Mouse (Mus musculus) embryonic facial prominence, embryonic 10.5 days (tissue): ENCODE data around the gene Tnfrsf23. TPM values are rescaled to one million over a fixed set of nuclear protein-coding genes. Genes with fewer than 3 reads are reported as not detected.
A peak's percentile ranks its signal among the peaks of the same experiment; 100 is the strongest.
"Not testable (repeated sequence)": the region's sequence is repeated elsewhere in the genome, so short reads cannot be mapped to it uniquely, and the experiment has no call there.

Source experiments
- DNase-seq: peaks from one replicate; pipeline ENCODE4 v3.0.0-alpha.2; 2017; ENCODE audit warnings: low spot score
- H3K27ac ChIP-seq: fragments of 300-500 bp; sonication (generic); replicated peaks from 2 replicates; pipeline ENCODE4 v1.5.1; 2016; ENCODE audit warnings: mild to moderate bottlenecking
- H3K27me3 ChIP-seq: fragments of 300-500 bp; sonication (generic); replicated peaks from 2 replicates; pipeline ENCODE4 v1.6.1; 2016; ENCODE audit warnings: low read depth, mild to moderate bottlenecking; ENCODE audit not compliant: poor library complexity, severe bottlenecking
- H3K36me3 ChIP-seq: fragments of 300-500 bp; sonication (generic); replicated peaks from 2 replicates; pipeline ENCODE4 v1.6.1; 2016; ENCODE audit warnings: mild to moderate bottlenecking, moderate library complexity
- H3K4me1 ChIP-seq: fragments of 300-500 bp; sonication (generic); 2 replicates; pipeline ENCODE4 v1.6.1; 2016
- H3K4me3 ChIP-seq: fragments of 300-500 bp; sonication (generic); 2 replicates; pipeline ENCODE4 v1.5.1; 2016; ENCODE audit warnings: mild to moderate bottlenecking, moderate library complexity
- H3K9me3 ChIP-seq: fragments of 300-500 bp; sonication (generic); 2 replicates; pipeline ENCODE4 v1.6.1; 2016; ENCODE audit warnings: mild to moderate bottlenecking
- WGBS: fragments of 180-500 bp; shearing (Covaris S2); methylation state at CpG from one replicate; pipeline ENCODE4 v1.1.7; 2016; 5-methylcytosine and 5-hydroxymethylcytosine counted together
- polyA plus RNA-seq: library from polyadenylated mRNA; unstranded; fragments of >200 nt; fragmentation: Nextera tagmentation; extraction: Ambion mirVana; gene quantifications from 2 replicates; pipeline ENCODE4 v1.2.1, GENCODE M21; 2016

Gene Tnfrsf23
- polyA plus RNA-seq, 1 experiment from 2014 or later = 0.65 TPM

DNA sequence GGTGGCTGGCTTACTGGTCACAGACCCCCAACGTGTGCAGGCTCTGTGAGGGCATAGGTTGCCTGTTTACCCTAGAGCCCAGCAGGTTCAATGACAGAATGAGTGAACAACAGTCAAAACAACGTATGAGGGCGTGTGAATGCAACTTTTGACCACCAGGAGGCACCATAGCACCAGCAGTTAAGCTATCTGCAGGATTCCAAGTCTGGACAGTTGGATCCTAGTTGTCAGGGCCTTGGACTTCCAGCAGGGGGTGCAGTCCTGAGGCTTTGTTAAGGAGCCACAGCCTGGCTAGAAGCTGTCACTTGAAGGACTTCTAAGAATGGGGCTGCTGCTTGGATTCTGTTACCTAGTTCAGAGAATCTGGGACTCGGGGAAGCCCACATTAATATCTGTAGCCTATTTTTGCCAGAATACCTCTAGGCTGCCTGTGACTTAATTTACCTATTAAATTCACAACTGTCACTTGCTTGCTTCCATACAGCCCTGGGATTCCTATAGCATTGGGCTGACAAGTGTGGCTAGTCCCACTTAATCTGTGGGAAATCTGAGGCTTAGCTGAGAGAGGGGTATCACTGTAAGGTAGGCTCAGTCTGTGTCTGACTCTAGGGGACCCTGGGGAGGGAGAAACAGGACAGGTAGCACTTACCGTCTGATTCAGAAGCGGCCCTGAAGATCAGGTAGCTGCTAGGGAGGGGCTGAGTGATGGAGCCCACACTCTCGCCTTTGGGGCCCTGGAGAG, 21.2 kb upstream of the Tnfrsf23 start:
- 38% methylated on average over 7 of the region's 7 CpGs for WGBS
- H3K9me3 ChIP-seq = no peaks in the 10 kb centered on the region

DNA sequence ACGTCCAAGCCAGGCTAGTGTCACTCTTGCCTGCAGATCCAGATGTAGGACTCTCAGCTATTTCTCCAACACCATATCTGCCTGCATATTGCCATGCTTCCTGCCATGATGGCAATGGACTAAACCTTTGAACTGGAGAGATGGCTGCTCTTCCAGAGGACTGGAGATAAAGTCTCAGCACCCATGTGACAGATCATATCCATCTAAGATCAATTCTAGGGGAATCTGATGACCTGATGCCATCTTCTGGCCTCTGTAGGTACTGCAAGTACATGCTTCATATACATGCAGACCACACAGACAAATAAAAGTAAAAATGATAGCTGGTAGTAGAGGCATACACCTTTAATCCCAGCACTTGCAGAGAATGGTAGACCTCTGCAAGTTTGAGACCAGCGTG, 10.5 kb upstream of the Tnfrsf23 start:
- 68% methylated on average over 2 of the region's 2 CpGs for WGBS
- H3K27me3 ChIP-seq = no peaks in the 10 kb centered on the region
- peaks cover 53% of the 10 kb centered on the region for H3K36me3 ChIP-seq

More for the DNA sequence above, 21.2 kb upstream of the Tnfrsf23 start:
- Histone ChIP-seq H3K36me3 (peaks cover 34% of the 10 kb centered on the region), H3K27ac (no peak overlapping the region), H3K27me3 (no peaks in the 10 kb centered on the region), H3K4me1 (peaks cover 6% of the 10 kb centered on the region; the same call in 1 of the 2 replicates), H3K4me3 (no peak overlapping the region)
- peak; percentile 90 for DNase-seq

GRCm38 (mm10) chr7:143694550-143694949, 8.9 kb upstream of the Tnfrsf23 start:
- Histone ChIP-seq H3K4me1 (no peaks in the 10 kb centered on the region), H3K4me3 (no peak overlapping the region), H3K27me3 (no peaks in the 10 kb centered on the region), H3K27ac (no peak overlapping the region), H3K9me3 (0 out of 2 replicates have a peak, but pooled peaks cover 3% of the 10 kb centered on the region), H3K36me3 (peaks cover 65% of the 10 kb centered on the region)
- WGBS = 90% methylated on average over 7 of the region's 7 CpGs
- no peak for DNase-seq

More for the DNA sequence above, 10.5 kb upstream of the Tnfrsf23 start:
- no peaks in the 10 kb centered on the region for H3K4me1 ChIP-seq
- H3K27ac ChIP-seq = no peak overlapping the region
- no peak overlapping the region for H3K4me3 ChIP-seq
- 0 out of 2 replicates have a peak, but pooled peaks cover 3% of the 10 kb centered on the region for H3K9me3 ChIP-seq
- DNase-seq = no peak

DNA sequence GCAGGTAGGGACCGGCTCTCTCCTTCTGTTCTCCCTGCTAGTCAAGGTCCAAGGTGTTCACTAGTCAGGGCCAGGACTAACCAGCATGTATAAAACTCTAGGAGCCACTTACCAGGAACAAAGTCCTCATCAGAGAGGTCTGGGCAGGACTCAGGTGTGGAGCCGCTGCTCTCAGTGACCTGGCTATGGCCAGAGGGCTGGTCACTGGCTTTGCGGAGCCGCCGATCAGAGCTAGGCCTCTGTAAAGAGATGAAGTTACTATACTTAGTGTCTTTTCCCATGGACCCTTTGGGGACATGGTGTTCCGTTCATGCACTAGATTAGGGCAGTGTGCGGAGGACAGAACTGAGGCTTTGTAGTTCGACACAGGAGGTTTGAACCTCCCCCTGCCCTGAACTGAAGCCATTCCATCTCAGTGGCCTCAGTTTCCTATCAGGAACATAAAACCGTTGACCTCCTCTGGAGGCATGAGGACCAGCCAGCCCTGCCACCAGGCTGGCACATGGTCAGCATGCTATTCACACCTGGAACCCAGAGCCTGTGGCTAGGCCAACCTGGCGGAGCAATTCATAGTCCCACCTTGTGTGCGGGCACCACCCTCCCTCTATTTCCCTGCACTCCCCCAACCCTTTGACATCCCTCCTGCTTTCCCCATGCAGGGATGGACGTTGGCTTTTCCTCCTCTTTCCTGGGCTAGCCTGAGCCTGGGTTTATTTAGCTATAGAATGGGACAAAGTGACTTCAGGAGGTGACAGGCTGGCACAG, 7.3 kb upstream of the Tnfrsf23 start:
- DNase-seq = no peak
- H3K4me1 ChIP-seq = no peaks in the 10 kb centered on the region
- H3K9me3 ChIP-seq = 0 out of 2 replicates have a peak, but pooled peaks cover 3% of the 10 kb centered on the region
- no peak overlapping the region for H3K4me3 ChIP-seq
- no peak overlapping the region for H3K27ac ChIP-seq
- 0 out of 2 replicates have a peak, but pooled peaks cover 3% of the 10 kb centered on the region for H3K27me3 ChIP-seq
- H3K36me3 ChIP-seq = peaks cover 78% of the 10 kb centered on the region
- 90% methylated on average over 12 of the region's 12 CpGs for WGBS

- H3K4me1 ChIP-seq = no peaks in the 10 kb centered on the region
- 0 out of 2 replicates have a peak, but pooled peaks cover 3% of the 10 kb centered on the region for H3K9me3 ChIP-seq
- peaks cover 79% of the 10 kb centered on the region for H3K36me3 ChIP-seq
- WGBS = 88% methylated on average over 4 of the region's 4 CpGs
- no peak overlapping the region for H3K4me3 ChIP-seq
- no peak overlapping the region for H3K27ac ChIP-seq
- DNase-seq = no peak
- 0 out of 2 replicates have a peak, but pooled peaks cover 4% of the 10 kb centered on the region for H3K27me3 ChIP-seq
Observed at GRCm38 (mm10) chr7:143691909-143692308, 6.2 kb upstream of the Tnfrsf23 start.

DNA sequence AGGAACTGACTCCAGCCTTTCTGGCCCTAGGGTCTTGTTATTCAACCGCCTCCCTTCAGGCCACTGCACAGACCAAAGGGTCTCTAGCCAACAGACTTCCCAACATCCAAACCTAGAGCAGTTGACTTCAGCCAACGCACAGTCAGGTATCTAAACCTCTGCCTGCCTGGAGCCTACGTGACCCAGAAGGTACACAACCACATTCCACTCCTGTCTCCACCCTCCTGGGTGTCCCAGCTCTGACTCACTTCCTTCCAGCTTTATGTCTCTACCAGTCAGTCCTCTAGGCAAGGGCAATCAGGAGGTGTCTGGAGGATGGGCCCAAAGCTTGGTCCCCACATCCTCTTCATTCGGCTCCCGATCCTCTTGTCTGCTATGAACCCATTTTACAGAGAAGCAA, 5.5 kb upstream of the Tnfrsf23 start:
- Histone ChIP-seq H3K27ac (no peak overlapping the region), H3K27me3 (0 out of 2 replicates have a peak, but pooled peaks cover 4% of the 10 kb centered on the region), H3K4me1 (no peaks in the 10 kb centered on the region), H3K36me3 (peaks cover 74% of the 10 kb centered on the region), H3K4me3 (no peak overlapping the region), H3K9me3 (0 out of 2 replicates have a peak, but pooled peaks cover 3% of the 10 kb centered on the region)
- no peak for DNase-seq
- WGBS = 87% methylated on average over 5 of the region's 5 CpGs

- no peak overlapping the region for H3K27ac ChIP-seq
- peaks cover 62% of the 10 kb centered on the region for H3K36me3 ChIP-seq
- H3K9me3 ChIP-seq = no peaks in the 10 kb centered on the region
- 0 out of 2 replicates have a peak, but pooled peaks cover 9% of the 10 kb centered on the region for H3K27me3 ChIP-seq
- whole genome bisulfite sequencing = 73% methylated on average over 4 of the region's 4 CpGs
- DNase-seq = no peak
- H3K4me3 ChIP-seq = no peak overlapping the region
- H3K4me1 ChIP-seq = peaks cover 6% of the 10 kb centered on the region; the same call in 1 of the 2 replicates
Observed at GRCm38 (mm10) chr7:143689946-143690345, 4.3 kb upstream of the Tnfrsf23 start.

- Histone ChIP-seq H3K36me3 (peaks cover 58% of the 10 kb centered on the region), H3K27ac (no peak overlapping the region), H3K4me1 (peaks cover 6% of the 10 kb centered on the region; the same call in 1 of the 2 replicates), H3K4me3 (no peak overlapping the region), H3K9me3 (no peaks in the 10 kb centered on the region), H3K27me3 (peaks cover 12% of the 10 kb centered on the region; the same call in 1 of the 2 replicates)
- no peak for DNase-seq
- 79% methylated on average over 7 of the region's 7 CpGs for WGBS
Observed at GRCm38 (mm10) chr7:143689481-143689880, 3.8 kb upstream of the Tnfrsf23 start.

DNA sequence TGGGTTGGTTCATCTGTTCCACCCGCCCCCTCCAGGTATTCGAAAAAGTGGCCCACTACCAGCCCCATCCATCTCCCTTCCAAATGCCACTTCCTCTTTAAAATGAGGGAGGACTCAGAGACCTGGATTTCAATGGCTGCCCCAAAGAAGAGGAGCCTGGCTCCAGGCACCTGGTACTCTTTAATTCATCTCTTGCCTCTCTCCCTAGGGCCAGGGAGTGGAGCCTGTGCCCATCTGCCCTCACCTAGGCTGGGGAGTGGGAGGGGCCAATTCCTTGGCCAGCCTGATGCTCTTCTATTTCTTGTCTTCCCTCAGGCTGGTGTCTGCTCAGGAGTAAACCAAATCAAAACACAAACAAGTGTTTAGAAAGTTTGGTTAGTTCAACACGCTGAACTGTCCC, 1.0 kb upstream of the Tnfrsf23 start:
- H3K27me3 ChIP-seq = peaks cover 18% of the 10 kb centered on the region
- not testable (repeated sequence) for H3K27ac ChIP-seq, H3K4me3 ChIP-seq, H3K4me1 ChIP-seq, DNase-seq, H3K9me3 ChIP-seq
- whole genome bisulfite sequencing = 82% methylated on average over 3 of the region's 3 CpGs
- H3K36me3 ChIP-seq = peaks cover 31% of the 10 kb centered on the region; the same call in 1 of the 2 replicates

DNA sequence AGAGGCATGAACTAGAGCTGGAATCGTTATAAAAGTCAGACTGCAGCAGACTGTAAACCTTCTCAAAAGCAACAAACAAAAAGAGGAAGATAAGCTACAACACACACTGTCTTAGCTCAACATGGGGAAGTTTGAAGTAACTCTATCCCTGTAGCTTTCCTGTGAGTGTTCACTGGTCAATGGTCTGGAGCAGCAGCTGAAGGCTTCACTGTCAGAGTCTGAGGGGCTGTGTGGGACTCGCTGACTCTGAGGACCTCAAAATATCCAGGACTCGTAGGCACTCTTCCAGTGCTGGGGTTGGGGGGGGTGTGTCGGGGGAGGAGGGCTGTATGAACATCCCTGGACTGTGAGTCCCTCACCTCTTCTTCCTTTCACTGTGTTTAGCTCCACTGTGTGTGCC, 519 bp upstream of the Tnfrsf23 start:
- peaks cover 18% of the 10 kb centered on the region for H3K27me3 ChIP-seq
- DNase-seq, H3K4me1 ChIP-seq, H3K4me3 ChIP-seq, H3K9me3 ChIP-seq, H3K27ac ChIP-seq: not testable (repeated sequence)
- H3K36me3 ChIP-seq = peaks cover 26% of the 10 kb centered on the region; the same call in 1 of the 2 replicates
- WGBS = 59% methylated on average over 4 of the region's 4 CpGs

DNA sequence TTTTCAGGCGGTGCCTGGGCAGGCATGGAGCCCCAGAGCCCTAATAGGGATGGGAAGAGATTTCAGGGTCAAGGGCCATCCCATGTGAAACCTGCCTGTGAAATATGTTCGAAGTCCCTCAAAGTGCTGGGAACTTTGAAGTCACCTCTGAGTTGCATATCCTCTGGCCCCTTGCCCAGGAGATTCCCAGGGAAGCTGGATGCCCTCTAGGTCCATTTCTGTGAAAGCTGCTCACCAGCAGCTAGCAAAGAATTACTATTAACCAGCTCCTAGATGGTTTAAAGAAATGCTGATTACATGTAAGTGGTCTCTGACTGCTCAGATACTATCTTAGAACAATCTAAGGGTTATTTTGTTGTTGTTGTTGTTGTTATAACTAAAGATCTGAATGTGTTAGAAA, 1.1 kb downstream of the Tnfrsf23 start:
- H3K4me1 ChIP-seq = not testable (repeated sequence)
- 77% methylated on average over 2 of the region's 2 CpGs for WGBS

DNA sequence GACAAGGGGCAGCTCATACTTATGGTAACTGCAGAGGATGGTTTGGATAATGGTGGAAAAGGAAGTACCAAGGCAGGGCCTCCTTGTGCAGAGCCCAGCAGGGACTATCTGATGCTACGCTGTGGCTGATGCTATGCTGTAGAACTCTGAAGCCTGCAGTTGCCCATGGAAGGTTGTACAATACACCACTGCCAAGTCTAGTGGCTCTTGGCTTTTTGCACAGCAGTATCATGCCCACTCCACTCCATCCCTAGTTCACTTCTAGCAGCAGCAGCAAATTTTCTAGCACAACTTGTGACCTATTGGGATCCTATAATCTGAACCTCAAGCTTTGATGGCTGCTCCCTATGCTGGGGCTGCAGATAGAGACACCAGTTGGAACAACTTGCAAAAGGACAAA, 4.1 kb downstream of the Tnfrsf23 start:
- no peak for DNase-seq
- Histone ChIP-seq H3K27me3 (peaks cover 14% of the 10 kb centered on the region), H3K9me3 (no peaks in the 10 kb centered on the region), H3K36me3 (no peaks in the 10 kb centered on the region), H3K4me1 (peaks cover 6% of the 10 kb centered on the region; the same call in 1 of the 2 replicates), H3K27ac (no peak overlapping the region), H3K4me3 (no peak overlapping the region)
- 93% methylated on average over 1 of the region's 1 CpGs for WGBS

More for the DNA sequence above, 1.1 kb downstream of the Tnfrsf23 start:
- not testable (repeated sequence) for H3K27ac ChIP-seq, H3K9me3 ChIP-seq, H3K4me3 ChIP-seq, DNase-seq
- Histone ChIP-seq H3K36me3 (peaks cover 14% of the 10 kb centered on the region; the same call in 1 of the 2 replicates), H3K27me3 (peaks cover 18% of the 10 kb centered on the region)
